Mouse (Mus musculus): ENCODE results near the gene Klk1b27. TPM values are rescaled to one million over a fixed set of nuclear protein-coding genes. Genes with fewer than 3 reads are reported as not detected.

Gene Klk1b27
- 1.4 TPM for polyA plus RNA-seq (2015; fragmentation: Illumina TruSeq; extraction: RNeasy Lipid Tissue Mini Kit (QIAGEN cat#74804); ENCODE audit: insufficient read depth, low replicate concordance)

DNA sequence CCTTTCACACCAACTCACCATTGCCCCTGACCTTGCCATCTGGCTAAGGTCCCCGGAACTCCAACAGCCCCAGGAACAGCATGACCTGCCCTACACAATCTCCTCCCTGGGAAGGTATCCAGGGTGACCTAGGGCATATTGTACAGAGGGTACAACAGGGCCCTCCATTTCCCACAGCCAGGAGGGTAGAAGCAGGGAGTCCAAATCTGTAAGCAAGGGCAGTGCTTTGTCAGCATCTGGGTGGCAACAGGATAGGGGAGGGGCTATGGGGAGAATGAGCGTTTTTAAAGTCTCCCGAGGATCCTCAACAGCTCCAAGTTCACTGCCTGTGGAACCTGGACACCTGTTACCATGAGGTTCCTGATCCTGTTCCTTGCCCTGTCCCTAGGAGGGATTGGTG, at the start of gene Klk1b27:
Gene Klk1b27, plus strand, starts transcription at position 301 of the 400 bp plus-strand sequence.

DNA sequence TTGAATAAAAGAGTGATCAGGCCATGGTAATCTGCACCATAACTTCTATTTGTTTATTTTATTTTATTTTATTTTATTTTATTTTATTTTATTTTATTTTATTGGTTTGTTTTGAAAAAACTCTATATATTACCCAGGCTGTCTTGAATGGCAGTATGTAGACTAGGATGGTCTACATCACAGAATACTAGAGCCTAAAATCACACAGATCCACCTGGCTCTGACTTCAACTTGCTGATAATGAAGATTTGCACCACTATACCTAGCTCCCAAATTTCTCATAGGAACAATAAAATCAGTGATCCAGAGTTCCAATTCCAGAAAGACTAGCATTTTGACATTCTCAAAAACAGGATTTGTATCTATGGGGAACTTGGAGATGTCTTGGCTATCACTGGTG, 40.2 kb upstream of the Klk1b27 start, which contains the start of gene Klk1b26:
Gene Klk1b26, plus strand, starts transcription at position 301 of the 400 bp plus-strand sequence.

DNA sequence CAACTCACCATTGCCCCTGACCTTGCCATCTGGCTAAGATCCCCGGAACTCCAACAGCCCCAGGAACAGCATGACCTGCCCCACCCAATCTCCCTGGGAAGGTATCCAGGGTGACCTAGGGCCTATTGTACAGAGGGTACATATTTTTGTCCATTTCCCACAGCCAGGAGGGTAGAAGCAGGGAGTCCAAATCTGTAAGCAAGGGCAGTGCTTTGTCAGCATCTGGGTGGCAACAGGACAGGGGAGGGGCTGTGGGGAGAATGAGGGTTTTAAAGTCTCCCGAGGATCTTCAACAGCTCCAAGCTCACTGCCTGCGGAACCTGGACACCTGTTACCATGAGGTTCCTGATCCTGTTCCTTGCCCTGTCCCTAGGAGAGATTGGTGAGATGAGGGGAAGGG, 49.9 kb downstream of the Klk1b27 start, which contains the start of gene Klk1b21:
Gene Klk1b21, plus strand, starts transcription at position 301 of the 400 bp plus-strand sequence.

Other genes starting within 250 kb of the Klk1b27 start
- not detected for gene Klk7, start 241.0 kb upstream of the Klk1b27 start, polyA plus RNA-seq (2015; fragmentation: Illumina TruSeq; extraction: RNeasy Lipid Tissue Mini Kit (QIAGEN cat#74804); ENCODE audit: insufficient read depth, low replicate concordance)
- not detected for gene Klk6, start 227.8 kb upstream of the Klk1b27 start, polyA plus RNA-seq (2015; fragmentation: Illumina TruSeq; extraction: RNeasy Lipid Tissue Mini Kit (QIAGEN cat#74804); ENCODE audit: insufficient read depth, low replicate concordance)
- gene Klk5, start 210.3 kb upstream of the Klk1b27 start, polyA plus RNA-seq (2015; fragmentation: Illumina TruSeq; extraction: RNeasy Lipid Tissue Mini Kit (QIAGEN cat#74804); ENCODE audit: insufficient read depth, low replicate concordance) = not detected
- gene Klk4, start 171.1 kb upstream of the Klk1b27 start, polyA plus RNA-seq (2015; fragmentation: Illumina TruSeq; extraction: RNeasy Lipid Tissue Mini Kit (QIAGEN cat#74804); ENCODE audit: insufficient read depth, low replicate concordance) = not detected
- not detected for gene Klk15, start 118.5 kb upstream of the Klk1b27 start, polyA plus RNA-seq (2015; fragmentation: Illumina TruSeq; extraction: RNeasy Lipid Tissue Mini Kit (QIAGEN cat#74804); ENCODE audit: insufficient read depth, low replicate concordance)
- not detected for gene Klk1b8, start 101.6 kb upstream of the Klk1b27 start, polyA plus RNA-seq (2015; fragmentation: Illumina TruSeq; extraction: RNeasy Lipid Tissue Mini Kit (QIAGEN cat#74804); ENCODE audit: insufficient read depth, low replicate concordance)
- gene Klk1b1, start 85.5 kb upstream of the Klk1b27 start, polyA plus RNA-seq (2015; fragmentation: Illumina TruSeq; extraction: RNeasy Lipid Tissue Mini Kit (QIAGEN cat#74804); ENCODE audit: insufficient read depth, low replicate concordance) = not detected
- not detected for gene Klk1b9, start 76.2 kb upstream of the Klk1b27 start, polyA plus RNA-seq (2015; fragmentation: Illumina TruSeq; extraction: RNeasy Lipid Tissue Mini Kit (QIAGEN cat#74804); ENCODE audit: insufficient read depth, low replicate concordance)
- gene Klk1b11, start 56.4 kb upstream of the Klk1b27 start, polyA plus RNA-seq (2015; fragmentation: Illumina TruSeq; extraction: RNeasy Lipid Tissue Mini Kit (QIAGEN cat#74804); ENCODE audit: insufficient read depth, low replicate concordance) = not detected
- not detected for gene Klk1b26, start 40.1 kb upstream of the Klk1b27 start, polyA plus RNA-seq (2015; fragmentation: Illumina TruSeq; extraction: RNeasy Lipid Tissue Mini Kit (QIAGEN cat#74804); ENCODE audit: insufficient read depth, low replicate concordance)
- gene Klk1b21, start 50.0 kb downstream of the Klk1b27 start, polyA plus RNA-seq (2015; fragmentation: Illumina TruSeq; extraction: RNeasy Lipid Tissue Mini Kit (QIAGEN cat#74804); ENCODE audit: insufficient read depth, low replicate concordance) = not detected
- gene Klk1b22, start 60.4 kb downstream of the Klk1b27 start, polyA plus RNA-seq (2015; fragmentation: Illumina TruSeq; extraction: RNeasy Lipid Tissue Mini Kit (QIAGEN cat#74804); ENCODE audit: insufficient read depth, low replicate concordance) = not detected
- not detected for gene Klk1b16, start 84.5 kb downstream of the Klk1b27 start, polyA plus RNA-seq (2015; fragmentation: Illumina TruSeq; extraction: RNeasy Lipid Tissue Mini Kit (QIAGEN cat#74804); ENCODE audit: insufficient read depth, low replicate concordance)
- not detected for gene Klk1b24, start 135.9 kb downstream of the Klk1b27 start, polyA plus RNA-seq (2015; fragmentation: Illumina TruSeq; extraction: RNeasy Lipid Tissue Mini Kit (QIAGEN cat#74804); ENCODE audit: insufficient read depth, low replicate concordance)
- not detected for gene Klk1b3, start 145.9 kb downstream of the Klk1b27 start, polyA plus RNA-seq (2015; fragmentation: Illumina TruSeq; extraction: RNeasy Lipid Tissue Mini Kit (QIAGEN cat#74804); ENCODE audit: insufficient read depth, low replicate concordance)
- not detected for gene Klk1b4, start 155.1 kb downstream of the Klk1b27 start, polyA plus RNA-seq (2015; fragmentation: Illumina TruSeq; extraction: RNeasy Lipid Tissue Mini Kit (QIAGEN cat#74804); ENCODE audit: insufficient read depth, low replicate concordance)
- gene Klk1b5, start 163.7 kb downstream of the Klk1b27 start, polyA plus RNA-seq (2015; fragmentation: Illumina TruSeq; extraction: RNeasy Lipid Tissue Mini Kit (QIAGEN cat#74804); ENCODE audit: insufficient read depth, low replicate concordance) = not detected
- 8.8 TPM for gene Klk1, start 173.1 kb downstream of the Klk1b27 start, polyA plus RNA-seq (2015; fragmentation: Illumina TruSeq; extraction: RNeasy Lipid Tissue Mini Kit (QIAGEN cat#74804); ENCODE audit: insufficient read depth, low replicate concordance)
- not detected for gene Gm36864, start 183.9 kb downstream of the Klk1b27 start, polyA plus RNA-seq (2015; fragmentation: Illumina TruSeq; extraction: RNeasy Lipid Tissue Mini Kit (QIAGEN cat#74804); ENCODE audit: insufficient read depth, low replicate concordance)
- 0.84 TPM for gene 1700028J19Rik, start 194.4 kb downstream of the Klk1b27 start, polyA plus RNA-seq (2015; fragmentation: Illumina TruSeq; extraction: RNeasy Lipid Tissue Mini Kit (QIAGEN cat#74804); ENCODE audit: insufficient read depth, low replicate concordance)
- 112 TPM for gene 2410002F23Rik, start 194.4 kb downstream of the Klk1b27 start, polyA plus RNA-seq (2015; fragmentation: Illumina TruSeq; extraction: RNeasy Lipid Tissue Mini Kit (QIAGEN cat#74804); ENCODE audit: insufficient read depth, low replicate concordance)
- not detected for gene Acp4, start 205.1 kb downstream of the Klk1b27 start, polyA plus RNA-seq (2015; fragmentation: Illumina TruSeq; extraction: RNeasy Lipid Tissue Mini Kit (QIAGEN cat#74804); ENCODE audit: insufficient read depth, low replicate concordance)
- gene Gm15517, start 209.2 kb downstream of the Klk1b27 start, polyA plus RNA-seq (2015; fragmentation: Illumina TruSeq; extraction: RNeasy Lipid Tissue Mini Kit (QIAGEN cat#74804); ENCODE audit: insufficient read depth, low replicate concordance) = not detected